Mouse (Mus musculus) ES-Bruce4 (cell line): Measurements from ENCODE around the gene Arhgap24. TPM values are rescaled to one million over a fixed set of nuclear protein-coding genes. Genes with fewer than 3 reads are reported as not detected.

Experiments
- H3K27ac ChIP-seq: 2 replicates; pipeline ENCODE4 v1.5.1; 2012; ENCODE audit warnings: low read length, inconsistent platforms; ENCODE audit not compliant: insufficient read depth
- H3K27me3 ChIP-seq: 2 replicates; pipeline ENCODE4 v1.6.1; 2012; ENCODE audit warnings: mild to moderate bottlenecking, low read length, inconsistent platforms; ENCODE audit not compliant: control insufficient read depth, poor library complexity, insufficient read depth, severe bottlenecking
- H3K36me3 ChIP-seq: 2 replicates; pipeline ENCODE4 v1.6.1; 2012; ENCODE audit warnings: inconsistent platforms, mild to moderate bottlenecking, low read length, moderate library complexity; ENCODE audit not compliant: control insufficient read depth, poor library complexity, insufficient read depth, severe bottlenecking
- H3K4me1 ChIP-seq: one replicate; pipeline ENCODE4 v1.8.1; 2011; ENCODE audit warnings: low read length; ENCODE audit not compliant: control insufficient read depth, insufficient read depth
- H3K4me3 ChIP-seq: 2 replicates; pipeline ENCODE4 v1.5.1; 2011; ENCODE audit warnings: low read depth, mild to moderate bottlenecking, low read length
- H3K9ac ChIP-seq: 2 replicates; pipeline ENCODE4 v1.6.1; 2012; ENCODE audit warnings: low read depth, mild to moderate bottlenecking, inconsistent platforms; ENCODE audit not compliant: poor library complexity, severe bottlenecking
- H3K9me3 ChIP-seq: replicated peaks from 2 replicates; pipeline ENCODE4 v1.6.1; 2012; ENCODE audit warnings: mild to moderate bottlenecking, low read length, inconsistent platforms; ENCODE audit not compliant: control insufficient read depth, poor library complexity, insufficient read depth, severe bottlenecking
- CTCF ChIP-seq: IDR thresholded peaks from one replicate; pipeline ENCODE4 v1.8.1; 2011; ENCODE audit warnings: low read depth, low read length
- EP300 ChIP-seq: IDR thresholded peaks from 2 replicates; pipeline ENCODE4 v1.6.1; 2011; ENCODE audit warnings: low read depth, low read length; ENCODE audit not compliant: insufficient read depth
- POLR2A ChIP-seq: IDR thresholded peaks from one replicate; pipeline ENCODE4 v1.8.1; 2011; ENCODE audit warnings: low read length; ENCODE audit not compliant: insufficient read depth
- polyA plus RNA-seq: library from polyadenylated mRNA; stranded (reverse); fragments of >200 nt; gene quantifications from 2 replicates; pipeline ENCODE4 v1.2.4, GENCODE M21; 2011; ENCODE audit warnings: low read depth; ENCODE audit not compliant: missing spikeins, insufficient read depth, insufficient read length

Arhgap24 gene
- polyA plus RNA-seq, 1 experiment: 2.0 TPM

GRCm38 (mm10) chr5:102593058-102593457 lies 111.9 kb downstream of the Arhgap24 start:
- Histone ChIP-seq H3K9me3 (no peaks in the 10 kb centered on the region), H3K36me3 (no peaks in the 10 kb centered on the region), H3K4me1 (no peaks in the 10 kb centered on the region), H3K9ac (no peak overlapping the region), H3K4me3 (no peak overlapping the region), H3K27ac (no peak overlapping the region), H3K27me3 (no peaks in the 10 kb centered on the region)
- TF ChIP-seq CTCF (no peak), EP300 (no peak), POLR2A (no peak)

DNA sequence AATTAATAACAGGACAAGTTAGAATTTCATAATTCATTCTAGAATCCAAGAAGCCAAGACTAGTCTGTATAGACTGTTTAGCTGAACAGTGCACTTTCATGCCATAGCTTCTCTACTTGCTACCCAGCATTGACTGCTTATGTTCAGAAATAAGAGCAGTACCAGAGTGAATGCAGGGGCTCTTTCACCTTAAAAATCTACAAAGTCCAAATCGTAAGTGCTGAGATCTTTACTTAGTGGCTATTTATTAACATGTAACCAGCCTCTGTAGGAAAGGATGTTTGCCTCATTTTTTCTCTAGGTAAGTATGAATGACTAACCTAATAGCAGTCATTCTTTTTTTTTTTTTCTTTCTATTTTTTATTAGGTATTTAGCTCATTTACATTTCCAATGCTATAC lies 117.9 kb downstream of the Arhgap24 start:
- H3K4me3 ChIP-seq: no peak overlapping the region
- H3K36me3 ChIP-seq: no peaks in the 10 kb centered on the region
- no peaks in the 10 kb centered on the region for H3K4me1 ChIP-seq
- H3K27me3 ChIP-seq: no peaks in the 10 kb centered on the region
- no peak overlapping the region for H3K9ac ChIP-seq
- no peak overlapping the region for H3K27ac ChIP-seq
- no peaks in the 10 kb centered on the region for H3K9me3 ChIP-seq
- TF ChIP-seq EP300 (no peak), POLR2A (no peak), CTCF (no peak)

DNA sequence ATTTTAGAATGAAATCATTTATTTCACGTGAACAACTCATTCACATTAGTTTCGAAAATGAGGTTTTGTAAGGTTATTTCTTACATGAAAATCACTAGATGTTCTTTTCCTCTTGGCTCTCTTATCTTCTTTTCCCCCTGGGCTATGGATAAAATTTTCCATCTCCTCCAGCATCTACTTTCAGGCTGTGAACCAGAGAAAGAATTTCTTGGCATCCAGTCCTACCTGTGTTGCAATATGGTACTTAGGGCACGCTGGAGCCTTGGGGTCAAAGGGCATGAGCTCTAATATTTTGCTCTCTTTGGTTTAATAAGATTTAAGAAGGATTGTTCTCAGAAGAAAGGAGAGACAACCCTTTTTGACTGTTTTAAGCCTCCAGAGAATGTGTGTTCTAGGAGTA lies 132.4 kb downstream of the Arhgap24 start:
- H3K27ac ChIP-seq: no peak overlapping the region
- no peaks in the 10 kb centered on the region for H3K27me3 ChIP-seq
- H3K36me3 ChIP-seq: no peaks in the 10 kb centered on the region
- TF ChIP-seq CTCF (no peak), EP300 (no peak), POLR2A (no peak)
- no peak overlapping the region for H3K9ac ChIP-seq
- H3K4me3 ChIP-seq: no peak overlapping the region
- no peaks in the 10 kb centered on the region for H3K9me3 ChIP-seq
- H3K4me1 ChIP-seq: no peaks in the 10 kb centered on the region

GRCm38 (mm10) chr5:102614081-102614480 lies 132.9 kb downstream of the Arhgap24 start:
- no peak overlapping the region for H3K27ac ChIP-seq
- no peak overlapping the region for H3K9ac ChIP-seq
- H3K36me3 ChIP-seq: no peaks in the 10 kb centered on the region
- no peaks in the 10 kb centered on the region for H3K4me1 ChIP-seq
- no peaks in the 10 kb centered on the region for H3K9me3 ChIP-seq
- no peak overlapping the region for H3K4me3 ChIP-seq
- no peaks in the 10 kb centered on the region for H3K27me3 ChIP-seq
- no peak for TF ChIP-seq EP300

DNA sequence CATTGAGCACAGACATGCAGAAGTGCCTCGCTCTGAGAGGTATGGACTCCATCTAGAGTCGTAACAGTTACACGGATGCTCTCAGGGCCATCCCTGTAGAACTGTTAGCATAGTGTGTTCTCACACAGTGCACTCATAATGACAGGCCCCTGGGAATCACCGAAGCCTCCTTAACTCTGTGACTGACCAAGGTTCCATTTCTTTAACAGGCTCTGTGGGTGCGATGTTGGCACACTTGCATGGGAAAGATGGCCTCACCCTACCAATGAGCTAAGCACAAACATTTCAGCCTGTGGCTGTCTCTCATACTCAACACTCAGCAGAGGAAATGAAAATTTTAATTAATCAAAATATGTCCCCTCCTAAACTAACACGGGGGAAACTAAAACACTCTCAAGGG lies 134.1 kb downstream of the Arhgap24 start:
- Histone ChIP-seq H3K27me3 (no peaks in the 10 kb centered on the region), H3K9ac (no peak overlapping the region), H3K27ac (no peak overlapping the region), H3K4me1 (no peaks in the 10 kb centered on the region), H3K4me3 (no peak overlapping the region), H3K9me3 (no peaks in the 10 kb centered on the region), H3K36me3 (no peaks in the 10 kb centered on the region)
- TF ChIP-seq POLR2A (no peak), EP300 (no peak), CTCF (no peak)

GRCm38 (mm10) chr5:102621036-102621435 lies 139.8 kb downstream of the Arhgap24 start:
- H3K4me1 ChIP-seq: no peaks in the 10 kb centered on the region
- no peaks in the 10 kb centered on the region for H3K9me3 ChIP-seq
- no peaks in the 10 kb centered on the region for H3K27me3 ChIP-seq
- H3K27ac ChIP-seq: no peak overlapping the region
- no peaks in the 10 kb centered on the region for H3K36me3 ChIP-seq
- no peak for TF ChIP-seq CTCF
- no peak for TF ChIP-seq POLR2A
- no peak overlapping the region for H3K9ac ChIP-seq
- H3K4me3 ChIP-seq: no peak overlapping the region
